Mouse (Mus musculus): ENCODE results near the gene Ccdc14. TPM values are rescaled to one million over a fixed set of nuclear protein-coding genes. Genes with fewer than 3 reads are reported as not detected.

Gene Ccdc14
- polyA plus RNA-seq, 1 experiment = 1.0 TPM

DNA sequence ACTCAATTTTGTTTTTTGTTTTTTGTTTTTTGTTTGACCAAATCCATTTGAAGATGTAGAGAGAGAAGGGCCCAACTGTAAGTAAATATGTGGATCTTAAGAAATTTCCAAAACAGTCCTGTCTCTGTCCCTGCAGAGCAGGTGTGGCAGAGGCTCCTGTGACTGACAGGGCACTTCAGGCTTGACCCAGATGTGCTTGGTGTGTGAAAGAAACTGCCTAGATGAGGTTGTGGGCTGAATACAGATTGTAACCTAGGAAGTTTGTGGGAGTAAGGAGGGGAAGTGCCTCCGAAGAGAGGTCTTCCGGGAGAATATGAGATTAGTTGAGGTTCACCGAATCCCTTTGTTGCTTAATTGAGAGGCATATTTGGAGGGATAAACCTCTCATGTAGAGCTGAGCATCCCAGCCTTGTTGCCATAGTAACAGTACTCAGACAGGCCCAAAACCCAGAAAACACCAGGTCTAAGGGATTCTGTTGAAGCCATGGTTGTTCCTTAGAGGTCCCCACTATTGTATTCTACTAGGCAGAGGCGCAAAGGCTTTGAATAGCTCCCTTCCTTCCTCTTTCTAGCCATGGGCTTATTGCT, 82.1 kb downstream of the Ccdc14 start:
- TF ChIP-seq MYOG (IDR thresholded peaks at IDR 0.05; ENCODE audit: control insufficient read depth in 1 of 3, insufficient read depth in 1 of 3, insufficient read length in 2 of 3, low read depth in 2 of 3) (no peak), TCF3 (IDR thresholded peaks at IDR 0.05; ENCODE audit: insufficient read length, low read depth) (no peak), POLR2A (IDR thresholded peaks at IDR 0.05; ENCODE audit: insufficient read length, low read depth) (no peak), CEBPB (IDR thresholded peaks at IDR 0.05; ENCODE audit: insufficient read depth, poor library complexity, severe bottlenecking) (no peak), MYOD1 (IDR thresholded peaks at IDR 0.05; ENCODE audit: control insufficient read depth in 1 of 3, insufficient read length in 2 of 3, low read depth in 2 of 3) (no peak), E2F4 (IDR thresholded peaks at IDR 0.05; ENCODE audit: insufficient read depth) (no peak), MAX (IDR thresholded peaks at IDR 0.05; ENCODE audit: low read depth) (no peak), POLR2AphosphoS2 (IDR thresholded peaks at IDR 0.05; ENCODE audit: insufficient read length, low read depth) (no peak)
- Histone ChIP-seq H3K27me3 (ENCODE audit: control insufficient read depth, insufficient read depth, insufficient read length) (peaks cover 5% of the 10 kb centered on the region), H3ac (ENCODE audit: control insufficient read depth, insufficient read length) (no peak overlapping the region), H3K79me2 (ENCODE audit: control insufficient read depth, insufficient read depth) (no peaks in the 10 kb centered on the region), H3K4me3 (no peak overlapping the region), H3K4me2 (ENCODE audit: low read depth) (no peak overlapping the region), H3K36me3 (ENCODE audit: control insufficient read depth, insufficient read depth) (no peaks in the 10 kb centered on the region)

Other genes starting within 250 kb of the Ccdc14 start
- 5.5 TPM for gene Kalrn, start 117.1 kb upstream of the Ccdc14 start, polyA plus RNA-seq (2012; fragmentation: generic; extraction: Trizol)
- gene Ropn1, start 40.7 kb upstream of the Ccdc14 start, polyA plus RNA-seq (2012; fragmentation: generic; extraction: Trizol) = not detected
- 2.1 TPM for gene Mylk, start 54.6 kb downstream of the Ccdc14 start, polyA plus RNA-seq (2012; fragmentation: generic; extraction: Trizol)